Mouse (Mus musculus): Measurements from ENCODE around the gene Ttc21a.

- TF ChIP-seq CTCF (IDR thresholded peaks at IDR 0.05; ENCODE audit: low read depth) (no peak), EP300 (optimal IDR thresholded peaks at IDR 0.05) (no peak)
Observed at GRCm38 (mm10) chr9:119948804-119949203, 11.4 kb downstream of the Ttc21a start.

Measured in stomach, postnatal 0 days (tissue).